Mouse (Mus musculus) myocyte (in vitro differentiated cells): Measurements from ENCODE around the gene Sh3kbp1. TPM values are rescaled to one million over a fixed set of nuclear protein-coding genes. Genes with fewer than 3 reads are reported as not detected.

ENCODE experiments used
- H3K27me3 ChIP-seq: one replicate; pipeline ENCODE4 v1.6.1; 2011; ENCODE audit not compliant: control insufficient read depth, insufficient read depth, insufficient read length
- H3K36me3 ChIP-seq: one replicate; pipeline ENCODE4 v1.6.1; 2011; ENCODE audit not compliant: control insufficient read depth, insufficient read depth
- H3K4me2 ChIP-seq: one replicate; pipeline ENCODE4 v1.6.1; 2011; ENCODE audit warnings: low read depth, control low read depth
- H3K4me3 ChIP-seq: one replicate; pipeline ENCODE4 v1.5.1; 2011; ENCODE audit warnings: mild to moderate bottlenecking, control low read depth, moderate library complexity
- H3K79me2 ChIP-seq: one replicate; pipeline ENCODE4 v1.6.1; 2011; ENCODE audit not compliant: control insufficient read depth, insufficient read depth
- H3ac ChIP-seq: one replicate; pipeline ENCODE4 v1.6.1; 2011; ENCODE audit not compliant: control insufficient read depth, insufficient read length
- CEBPB ChIP-seq: IDR thresholded peaks from 2 replicates; pipeline ENCODE4 v1.6.1; 2011; ENCODE audit warnings: mild to moderate bottlenecking, moderate library complexity; ENCODE audit not compliant: poor library complexity, insufficient read depth, severe bottlenecking
- E2F4 ChIP-seq: IDR thresholded peaks from one replicate; pipeline ENCODE4 v1.6.1; 2011; ENCODE audit warnings: mild to moderate bottlenecking, control low read depth, moderate library complexity; ENCODE audit not compliant: insufficient read depth
- MAX ChIP-seq: IDR thresholded peaks from one replicate; pipeline ENCODE4 v1.6.1; 2011; ENCODE audit warnings: low read depth, mild to moderate bottlenecking, control low read depth
- MYOD1 ChIP-seq, 3 experiments: IDR thresholded peaks; one replicate each; pipeline ENCODE4 v1.6.1; 2011; ENCODE audit warnings: control low read depth in 2 of 3, low read depth in 2 of 3, mild to moderate bottlenecking in 2 of 3, moderate library complexity in 1 of 3; ENCODE audit not compliant: insufficient read length in 2 of 3, control insufficient read depth in 1 of 3
- MYOG ChIP-seq, 3 experiments: IDR thresholded peaks; one replicate each; pipeline ENCODE4 v1.6.1; 2011; ENCODE audit warnings: control low read depth in 2 of 3, low read depth in 2 of 3, mild to moderate bottlenecking in 2 of 3; ENCODE audit not compliant: insufficient read length in 2 of 3, control insufficient read depth in 1 of 3, insufficient read depth in 1 of 3
- POLR2A ChIP-seq: IDR thresholded peaks from one replicate; pipeline ENCODE4 v1.6.1; 2011; ENCODE audit warnings: low read depth, mild to moderate bottlenecking, control low read depth, moderate library complexity; ENCODE audit not compliant: insufficient read length
- POLR2AphosphoS2 ChIP-seq: IDR thresholded peaks from one replicate; pipeline ENCODE4 v1.6.1; 2011; ENCODE audit warnings: low read depth, control low read depth; ENCODE audit not compliant: insufficient read length
- REST ChIP-seq: IDR thresholded peaks from one replicate; pipeline ENCODE4 v1.6.1; 2011; ENCODE audit warnings: mild to moderate bottlenecking, control low read depth, moderate library complexity; ENCODE audit not compliant: insufficient read depth, insufficient read length
- SRF ChIP-seq: IDR thresholded peaks from one replicate; pipeline ENCODE4 v1.6.1; 2011; ENCODE audit warnings: low read depth; ENCODE audit not compliant: control insufficient read depth, insufficient read length
- TCF12 ChIP-seq: IDR thresholded peaks from one replicate; pipeline ENCODE4 v1.6.1; 2011; ENCODE audit warnings: mild to moderate bottlenecking, control low read depth; ENCODE audit not compliant: poor library complexity, insufficient read depth, severe bottlenecking
- TCF3 ChIP-seq: IDR thresholded peaks from one replicate; pipeline ENCODE4 v1.6.1; 2011; ENCODE audit warnings: low read depth, control low read depth; ENCODE audit not compliant: insufficient read length
- USF1 ChIP-seq: IDR thresholded peaks from one replicate; pipeline ENCODE4 v1.6.1; 2011; ENCODE audit warnings: low read depth, mild to moderate bottlenecking, control low read depth, moderate library complexity
- polyA plus RNA-seq: library from polyadenylated mRNA; unstranded; fragments of >200 nt; fragmentation: generic; extraction: Trizol; gene quantifications from one replicate; pipeline ENCODE4 v1.2.1, GENCODE M21; 2012; ENCODE audit warnings: missing spikeins

Sh3kbp1 gene
- polyA plus RNA-seq, 1 experiment: 31.7 TPM

GRCm38 (mm10) chrX:159650130-159650678, 23.1 kb downstream of the Sh3kbp1 start:
- no peak overlapping the region for H3K4me3 ChIP-seq
- TF ChIP-seq SRF (no peak), TCF3 (no peak), POLR2AphosphoS2 (no peak), TCF12 (no peak), REST (no peak), E2F4 (no peak), MAX (no peak), USF1 (no peak), MYOD1 (IDR thresholded peaks at IDR 0.05; ENCODE audit: control insufficient read depth in 1 of 3, insufficient read length in 2 of 3, low read depth in 2 of 3) (no peak), CEBPB (no peak), MYOG (IDR thresholded peaks at IDR 0.05; ENCODE audit: control insufficient read depth in 1 of 3, insufficient read depth in 1 of 3, insufficient read length in 2 of 3, low read depth in 2 of 3) (no peak), POLR2A (no peak)
- H3K79me2 ChIP-seq: peaks cover 36% of the 10 kb centered on the region
- no peaks in the 10 kb centered on the region for H3K36me3 ChIP-seq
- H3ac ChIP-seq: no peak overlapping the region
- H3K4me2 ChIP-seq: no peak overlapping the region
- no peaks in the 10 kb centered on the region for H3K27me3 ChIP-seq

GRCm38 (mm10) chrX:159650727-159651126, 23.7 kb downstream of the Sh3kbp1 start:
- peaks cover 39% of the 10 kb centered on the region for H3K79me2 ChIP-seq

GRCm38 (mm10) chrX:159671388-159671787, 44.3 kb downstream of the Sh3kbp1 start:
- Histone ChIP-seq H3K4me3 (no peak overlapping the region), H3ac (no peak overlapping the region), H3K79me2 (peaks cover 32% of the 10 kb centered on the region), H3K4me2 (no peak overlapping the region), H3K36me3 (no peaks in the 10 kb centered on the region), H3K27me3 (no peaks in the 10 kb centered on the region)
- no peak for TF ChIP-seq TCF12
- no peak for TF ChIP-seq MYOG (IDR thresholded peaks at IDR 0.05; ENCODE audit: control insufficient read depth in 1 of 3, insufficient read depth in 1 of 3, insufficient read length in 2 of 3, low read depth in 2 of 3)
- no peak for TF ChIP-seq TCF3
- no peak for TF ChIP-seq POLR2A
- no peak for TF ChIP-seq CEBPB
- TF ChIP-seq MYOD1 (IDR thresholded peaks at IDR 0.05; ENCODE audit: control insufficient read depth in 1 of 3, insufficient read length in 2 of 3, low read depth in 2 of 3): no peak
- TF ChIP-seq E2F4: no peak
- no peak for TF ChIP-seq POLR2AphosphoS2
- TF ChIP-seq MAX: no peak
- TF ChIP-seq REST: no peak
- TF ChIP-seq SRF: no peak
- no peak for TF ChIP-seq USF1

More at GRCm38 (mm10) chrX:159650727-159651126, 23.7 kb downstream of the Sh3kbp1 start:
- H3ac ChIP-seq: no peak overlapping the region
- no peak overlapping the region for H3K4me3 ChIP-seq
- TF ChIP-seq REST (no peak), TCF12 (no peak), SRF (no peak), MAX (no peak), E2F4 (no peak), MYOG (IDR thresholded peaks at IDR 0.05; ENCODE audit: control insufficient read depth in 1 of 3, insufficient read depth in 1 of 3, insufficient read length in 2 of 3, low read depth in 2 of 3) (no peak), CEBPB (no peak), MYOD1 (IDR thresholded peaks at IDR 0.05; ENCODE audit: control insufficient read depth in 1 of 3, insufficient read length in 2 of 3, low read depth in 2 of 3) (no peak), TCF3 (no peak), POLR2AphosphoS2 (no peak), POLR2A (no peak), USF1 (no peak)
- no peaks in the 10 kb centered on the region for H3K36me3 ChIP-seq
- no peaks in the 10 kb centered on the region for H3K27me3 ChIP-seq
- no peak overlapping the region for H3K4me2 ChIP-seq

- TF ChIP-seq MYOD1 (IDR thresholded peaks at IDR 0.05; ENCODE audit: control insufficient read depth in 1 of 3, insufficient read length in 2 of 3, low read depth in 2 of 3) (no peak), USF1 (no peak), TCF3 (no peak), CEBPB (no peak), REST (no peak), MAX (no peak), SRF (no peak), MYOG (IDR thresholded peaks at IDR 0.05; ENCODE audit: control insufficient read depth in 1 of 3, insufficient read depth in 1 of 3, insufficient read length in 2 of 3, low read depth in 2 of 3) (no peak)
- H3K4me2 ChIP-seq: peak overlapping the region; percentile 41
- no peaks in the 10 kb centered on the region for H3K27me3 ChIP-seq
- no peaks in the 10 kb centered on the region for H3K36me3 ChIP-seq
- H3K4me3 ChIP-seq: no peak overlapping the region
- H3K79me2 ChIP-seq: peaks cover 32% of the 10 kb centered on the region
- no peak overlapping the region for H3ac ChIP-seq
These were observed 45.4 kb downstream of the Sh3kbp1 start for GRCm38 (mm10) chrX:159672466-159672865.
